Mouse (Mus musculus) adrenal gland, postnatal 36 days (tissue): ENCODE results near the gene Ppm1m. TPM values are rescaled to one million over a fixed set of nuclear protein-coding genes. Genes with fewer than 3 reads are reported as not detected.
A peak's percentile ranks its signal among the peaks of the same experiment; 100 is the strongest.
"Not testable (repeated sequence)": the region's sequence is repeated elsewhere in the genome, so short reads cannot be mapped to it uniquely, and the experiment has no call there.

ENCODE experiments used
- DNase-seq, 2 experiments: peaks; one replicate each; pipeline ENCODE4 v3.0.0; 2021; ENCODE audit warnings: mixed read lengths in 1 of 2
- total RNA-seq, 2 experiments: library from RNA; stranded (reverse); gene quantifications; 2 replicates each; pipeline ENCODE4 v1.2.3; 2021

Ppm1m gene
- total RNA-seq, 2 experiments from 2014 or later, result 90.8 to 117 TPM

- DNase-seq, result no peak
Measured at GRCm38 (mm10) chr9:106192998-106193397, 6.5 kb downstream of the Ppm1m start.

GRCm38 (mm10) chr9:106192024-106192423 lies 7.5 kb downstream of the Ppm1m start:
- no peak for DNase-seq

GRCm38 (mm10) chr9:106191355-106191754 lies 8.2 kb downstream of the Ppm1m start:
- DNase-seq, result no peak

GRCm38 (mm10) chr9:106183996-106184395 lies 15.6 kb downstream of the Ppm1m start:
- no peak for DNase-seq

GRCm38 (mm10) chr9:106182146-106182545 lies 17.4 kb downstream of the Ppm1m start:
- no peak for DNase-seq

GRCm38 (mm10) chr9:106179964-106180363 lies 19.6 kb downstream of the Ppm1m start:
- no peak for DNase-seq

GRCm38 (mm10) chr9:106179454-106179853 lies 20.1 kb downstream of the Ppm1m start:
- no peak for DNase-seq

- no peak for DNase-seq
Measured at GRCm38 (mm10) chr9:106177799-106178198, 21.7 kb downstream of the Ppm1m start.

GRCm38 (mm10) chr9:106176769-106177168 lies 22.8 kb downstream of the Ppm1m start:
- no peak for DNase-seq

GRCm38 (mm10) chr9:106175552-106176200 lies 23.9 kb downstream of the Ppm1m start:
- DNase-seq, result no peak

- DNase-seq, result no peak
Measured at GRCm38 (mm10) chr9:106173363-106173762, 26.2 kb downstream of the Ppm1m start.

- DNase-seq, result no peak
Measured at GRCm38 (mm10) chr9:106172527-106172926, 27.0 kb downstream of the Ppm1m start.

- peak; percentile 81 to 91 for DNase-seq
Measured at GRCm38 (mm10) chr9:106171346-106172158, 28.0 kb downstream of the Ppm1m start.

- peak; percentile 92 to 96 for DNase-seq
Measured at GRCm38 (mm10) chr9:106170556-106171345, 28.8 kb downstream of the Ppm1m start, which contains the start of gene Wdr82. TSS of gene Wdr82 (plus strand) at chr9:106170928.

- DNase-seq, result no peak
Measured at GRCm38 (mm10) chr9:106169917-106170316, 29.6 kb downstream of the Ppm1m start.

GRCm38 (mm10) chr9:106169006-106169405 lies 30.5 kb downstream of the Ppm1m start:
- DNase-seq, result not testable (repeated sequence)

GRCm38 (mm10) chr9:106167703-106168102 lies 31.8 kb downstream of the Ppm1m start:
- no peak for DNase-seq

GRCm38 (mm10) chr9:106167241-106167640 lies 32.3 kb downstream of the Ppm1m start:
- DNase-seq, result no peak

- no peak for DNase-seq
Measured at GRCm38 (mm10) chr9:106166709-106167108, 32.8 kb downstream of the Ppm1m start.

GRCm38 (mm10) chr9:106160426-106160825 lies 39.1 kb downstream of the Ppm1m start:
- DNase-seq, result no peak

GRCm38 (mm10) chr9:106159784-106160301 lies 39.7 kb downstream of the Ppm1m start:
- DNase-seq, result peak; percentile 97

- no peak for DNase-seq
Measured at GRCm38 (mm10) chr9:106159237-106159636, 40.3 kb downstream of the Ppm1m start.
